Mouse (Mus musculus): ENCODE data around the gene Acan.

- no peak for TF ChIP-seq CTCF (IDR thresholded peaks at IDR 0.05; ENCODE audit: control insufficient read depth, insufficient read depth, low read length)
- TF ChIP-seq POLR2A (IDR thresholded peaks at IDR 0.05; ENCODE audit: borderline replicate concordance, control insufficient read depth, low read depth, low read length), result no peak
These were observed 35.8 kb downstream of the Acan start for GRCm38 (mm10) chr7:79089111-79089510.

All from bone marrow, adult 2 months (tissue).